Comparison of ENCODE assay signal across 9 mouse cellular contexts in the genomic region with DNA sequence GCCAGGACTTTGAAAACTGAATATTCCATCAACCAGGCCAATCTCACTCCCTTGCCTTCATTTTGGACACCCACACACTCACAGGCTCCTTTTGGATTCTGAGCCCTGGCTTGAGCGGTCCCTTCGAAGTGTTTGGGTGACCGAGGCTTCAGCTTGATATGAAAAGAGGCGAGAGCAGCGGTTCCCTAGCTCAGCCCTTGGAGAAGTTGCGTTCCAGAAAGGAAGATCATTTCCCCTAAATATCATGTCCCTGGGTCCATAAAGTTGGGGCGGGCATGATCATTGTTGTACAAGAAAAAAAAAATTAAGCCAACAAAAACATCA. TPM values are rescaled to one million over a fixed set of nuclear protein-coding genes. Genes with fewer than 3 reads are reported as not detected.
DNase-seq lines count a peak whose midpoint lies in the region; ATAC-seq and TF ChIP-seq lines count a peak whose summit lies in the region.
"Had no signal": no experiment of that assay in that cellular context is flagged by ENCODE, and none has a peak within 500 bp of the region (broad histone marks: within the 10 kb centered on the region; RNA-seq: fewer than 3 reads in every experiment).

No protein-coding gene starts in this region.

- intact Hi-C loops in left cerebral cortex, postnatal 25 days (cut with DNase I) = no loop called here

- peak overlapping the region; percentile 87 for H3K27ac ChIP-seq in kidney, postnatal 0 days
- H3K27ac ChIP-seq in embryonic facial prominence, embryonic 10.5 days (replicated peaks) = peak overlapping the region; percentile 97
- peak overlapping the region; percentile 73 for H3K27ac ChIP-seq in intestine, embryonic 14.5 days (ENCODE audit: low read depth)
- peak overlapping the region; percentile 92 for H3K27ac ChIP-seq in midbrain, embryonic 16.5 days (ENCODE audit: low read length)

- H3K9me3 ChIP-seq in kidney, postnatal 0 days (replicated peaks; ENCODE audit: low read length) = no peaks in the 10 kb centered on the region
- no peaks in the 10 kb centered on the region for H3K9me3 ChIP-seq in embryonic facial prominence, embryonic 10.5 days
- H3K9me3 ChIP-seq in intestine, embryonic 14.5 days (ENCODE audit: control insufficient read depth, low read length) = no peaks in the 10 kb centered on the region
- no peaks in the 10 kb centered on the region for H3K9me3 ChIP-seq in midbrain, embryonic 16.5 days (replicated peaks; ENCODE audit: control insufficient read depth, low read length, poor library complexity, severe bottlenecking)

- DNase-seq in kidney, postnatal 0 days (ENCODE audit: low spot score) = peak; percentile 69
- DNase-seq in kidney, adult 18-20 months = no peak
- DNase-seq in embryonic facial prominence, embryonic 10.5 days (ENCODE audit: low spot score) = no peak
- no peak for DNase-seq in intestine, embryonic 14.5 days (ENCODE audit: low spot score)
- DNase-seq in left cerebral cortex, postnatal 25 days (ENCODE audit: low spot score in 2 of 2) = no peak
- DNase-seq in embryo, embryonic 10 days (ENCODE audit: low spot score) = no peak
- DNase-seq in gastrocnemius, adult 18-20 months (ENCODE audit: low spot score) = no peak

- H3K4me3 ChIP-seq in kidney, postnatal 0 days (replicated peaks; ENCODE audit: low read depth, low read length) = peak overlapping the region; percentile 88
- H3K4me3 ChIP-seq in embryonic facial prominence, embryonic 10.5 days = peak overlapping the region; percentile 92
- H3K4me3 ChIP-seq in intestine, embryonic 14.5 days (ENCODE audit: low read depth, low read length) = peak overlapping the region; percentile 83
- H3K4me3 ChIP-seq in midbrain, embryonic 16.5 days (ENCODE audit: low read depth, low read length) = peak overlapping the region; percentile 79

- peak overlapping the region; percentile 80 for H3K4me2 ChIP-seq in kidney, postnatal 0 days (ENCODE audit: low read length)
- H3K4me2 ChIP-seq in intestine, embryonic 14.5 days (ENCODE audit: low read length) = peak overlapping the region; percentile 77
- peak overlapping the region; percentile 56 for H3K4me2 ChIP-seq in midbrain, embryonic 16.5 days (ENCODE audit: low read length)

- no peak; the same call in 1 of the 2 replicates for ATAC-seq in kidney, postnatal 0 days (replicated peaks; ENCODE audit: low FRiP score, low read depth)
- ATAC-seq in intestine, embryonic 14.5 days (replicated peaks; ENCODE audit: low FRiP score, low TSS enrichment, low read depth) = peak; percentile 25; the same call in 1 of the 2 replicates
- ATAC-seq in midbrain, embryonic 16.5 days = no peak
- ATAC-seq: activated CD4-positive, CD25-positive, alpha-beta regulatory T cell, adult 4 months had no signal

- H3K36me3 ChIP-seq in kidney, postnatal 0 days (ENCODE audit: insufficient read depth, low read length) = peaks cover 2% of the 10 kb centered on the region; the same call in 1 of the 2 replicates
- no peaks in the 10 kb centered on the region for H3K36me3 ChIP-seq in embryonic facial prominence, embryonic 10.5 days (replicated peaks)
- no peaks in the 10 kb centered on the region for H3K36me3 ChIP-seq in intestine, embryonic 14.5 days (ENCODE audit: control insufficient read depth, insufficient read depth, low read length)
- no peaks in the 10 kb centered on the region for H3K36me3 ChIP-seq in midbrain, embryonic 16.5 days (ENCODE audit: control insufficient read depth, insufficient read depth, low read length)

- no peaks in the 10 kb centered on the region for H3K27me3 ChIP-seq in kidney, postnatal 0 days (ENCODE audit: insufficient read depth, low read length)
- H3K27me3 ChIP-seq in embryonic facial prominence, embryonic 10.5 days (replicated peaks; ENCODE audit: low read depth, poor library complexity, severe bottlenecking) = peaks cover 12% of the 10 kb centered on the region
- H3K27me3 ChIP-seq in intestine, embryonic 14.5 days (replicated peaks; ENCODE audit: control insufficient read depth, insufficient read depth, low read length) = no peaks in the 10 kb centered on the region
- H3K27me3 ChIP-seq in midbrain, embryonic 16.5 days (ENCODE audit: control insufficient read depth, insufficient read depth, low read depth, low read length) = no peaks in the 10 kb centered on the region

- H3K4me1 ChIP-seq in kidney, postnatal 0 days (replicated peaks; ENCODE audit: insufficient read depth, low read length) = no peaks in the 10 kb centered on the region
- peaks cover 31% of the 10 kb centered on the region for H3K4me1 ChIP-seq in embryonic facial prominence, embryonic 10.5 days
- H3K4me1 ChIP-seq in intestine, embryonic 14.5 days (replicated peaks; ENCODE audit: control insufficient read depth, insufficient read depth, low read length) = peaks cover 10% of the 10 kb centered on the region; the same call in 1 of the 2 replicates
- peaks cover 11% of the 10 kb centered on the region for H3K4me1 ChIP-seq in midbrain, embryonic 16.5 days (ENCODE audit: control insufficient read depth, insufficient read depth, low read length)

- under 1% methylated on average over 7 of the region's 7 CpGs for WGBS in kidney, postnatal 0 days
- WGBS in embryonic facial prominence, embryonic 10.5 days = 6% methylated on average over 7 of the region's 7 CpGs
- WGBS in intestine, embryonic 14.5 days = 3% methylated on average over 7 of the region's 7 CpGs
- WGBS in midbrain, embryonic 16.5 days = 2% methylated on average over 7 of the region's 7 CpGs

- H3K9ac ChIP-seq in kidney, postnatal 0 days (ENCODE audit: low read depth, low read length) = peak overlapping the region; percentile 81
- peak overlapping the region; percentile 72 for H3K9ac ChIP-seq in intestine, embryonic 14.5 days (ENCODE audit: low read length)
- peak overlapping the region; percentile 89 for H3K9ac ChIP-seq in midbrain, embryonic 16.5 days (ENCODE audit: low read depth, low read length)

- TF ChIP-seq CTCF in kidney, postnatal 0 days (IDR thresholded peaks at IDR 0.05; ENCODE audit: low read depth) = no peak

RNA-seq across cellular contexts. Expression of a gene that starts 0.5 kb away (rescaled TPM):
- 35.3 and 37.8 TPM in 2 replicates for polyA plus RNA-seq in kidney, postnatal 0 days (2015; fragmentation: Nextera tagmentation; extraction: Ambion mirVana)
- 48.5 and 52.2 TPM in 2 replicates for polyA plus RNA-seq in embryonic facial prominence, embryonic 10.5 days (2016; fragmentation: Nextera tagmentation; extraction: Ambion mirVana)
- polyA plus RNA-seq in intestine, embryonic 14.5 days (2014; fragmentation: Nextera tagmentation; extraction: Ambion mirVana) = 52.6 and 55.7 TPM in 2 replicates
- polyA plus RNA-seq in midbrain, embryonic 16.5 days (2015; fragmentation: Nextera tagmentation; extraction: Ambion mirVana) = 54.5 and 55.7 TPM in 2 replicates
- 10 to 100 TPM; 40.0 to 42.2 TPM for total RNA-seq in left cerebral cortex, postnatal 25 days (2021)
- 10 to 100 TPM in 1 of 2 experiments, 1 to 10 TPM in 1; 7.1 to 10.8 TPM for total RNA-seq in gastrocnemius, adult 18-20 months (2021)

RNA-seq across cellular contexts. Expression of a gene that starts 3.7 kb away (rescaled TPM):
- not detected in 2 replicates for polyA plus RNA-seq in kidney, postnatal 0 days (2015; fragmentation: Nextera tagmentation; extraction: Ambion mirVana)
- polyA plus RNA-seq in embryonic facial prominence, embryonic 10.5 days (2016; fragmentation: Nextera tagmentation; extraction: Ambion mirVana) = 0.16 TPM in 1 of 2 replicates, not detected in the other
- polyA plus RNA-seq in intestine, embryonic 14.5 days (2014; fragmentation: Nextera tagmentation; extraction: Ambion mirVana) = 0.15 and 0.20 TPM in 2 replicates
- 0.15 TPM in 1 of 2 replicates, not detected in the other for polyA plus RNA-seq in midbrain, embryonic 16.5 days (2015; fragmentation: Nextera tagmentation; extraction: Ambion mirVana)
- total RNA-seq in left cerebral cortex, postnatal 25 days (2021) = not detected
- total RNA-seq in gastrocnemius, adult 18-20 months (2021) = not detected
- polyA plus RNA-seq: activated CD4-positive, CD25-positive, alpha-beta regulatory T cell, adult 4 months had no signal

RNA-seq across cellular contexts. Expression of a gene that starts 30.2 kb away (rescaled TPM):
- 27.5 and 27.6 TPM in 2 replicates for polyA plus RNA-seq in kidney, postnatal 0 days (2015; fragmentation: Nextera tagmentation; extraction: Ambion mirVana)
- polyA plus RNA-seq in embryonic facial prominence, embryonic 10.5 days (2016; fragmentation: Nextera tagmentation; extraction: Ambion mirVana) = 2.5 and 2.8 TPM in 2 replicates
- polyA plus RNA-seq in intestine, embryonic 14.5 days (2014; fragmentation: Nextera tagmentation; extraction: Ambion mirVana) = 17.8 and 19.5 TPM in 2 replicates
- 0.88 and 1.4 TPM in 2 replicates for polyA plus RNA-seq in midbrain, embryonic 16.5 days (2015; fragmentation: Nextera tagmentation; extraction: Ambion mirVana)
- 1 to 10 TPM; 1.4 to 1.7 TPM for total RNA-seq in left cerebral cortex, postnatal 25 days (2021)
- 1 to 10 TPM; 1.6 to 2.0 TPM for total RNA-seq in gastrocnemius, adult 18-20 months (2021)
- polyA plus RNA-seq: activated CD4-positive, CD25-positive, alpha-beta regulatory T cell, adult 4 months had no signal
